12 mouse cellular contexts compared by ENCODE assay signal in the genomic region with DNA sequence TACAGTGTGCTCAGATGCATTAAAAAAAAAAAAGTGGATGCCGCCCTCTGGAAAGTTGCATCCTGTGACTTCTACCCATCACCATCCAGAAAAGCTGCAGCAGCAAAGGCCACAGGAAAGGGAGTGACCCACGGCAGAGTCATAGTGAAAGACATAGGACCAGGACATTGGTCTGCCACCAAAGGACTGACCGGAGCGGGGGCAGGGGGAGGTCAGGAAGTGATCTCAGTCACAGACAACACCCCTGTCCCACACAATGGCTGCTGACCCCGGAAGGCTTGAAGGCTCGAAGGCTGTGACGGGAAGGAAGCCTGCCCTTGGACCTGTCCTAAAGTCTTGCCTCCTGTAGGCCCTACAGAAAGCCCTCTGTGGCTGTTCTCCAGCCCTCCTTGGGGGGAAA.
"Had no signal": no experiment of that assay in that cellular context is flagged by ENCODE, and none has a peak within 500 bp of the region (broad histone marks: within the 10 kb centered on the region; RNA-seq: fewer than 3 reads in every experiment).

No protein-coding gene starts in this region.

- H3K4me3 ChIP-seq: layer of hippocampus, adult 2 months; limb, embryonic 13.5 days; megakaryocyte, embryonic 14.5 days; midbrain, embryonic 13.5 days; neural tube, embryonic 12.5 days had no signal

- H3K27ac ChIP-seq: layer of hippocampus, adult 2 months; limb, embryonic 13.5 days; liver, embryonic 14.5 days; macrophage; midbrain, embryonic 13.5 days; neural tube, embryonic 12.5 days; stomach, postnatal 0 days had no signal

- ATAC-seq: midbrain, embryonic 13.5 days had no signal

- H3K4me1 ChIP-seq: midbrain, embryonic 13.5 days; neural tube, embryonic 12.5 days had no signal

- H3K9me3 ChIP-seq: limb, embryonic 13.5 days; midbrain, embryonic 13.5 days; neural tube, embryonic 12.5 days had no signal

- H3K9ac ChIP-seq: limb, embryonic 13.5 days; liver, embryonic 14.5 days; lung, embryonic 14.5 days; midbrain, embryonic 13.5 days; neural tube, embryonic 12.5 days had no signal

- H3K27me3 ChIP-seq: limb, embryonic 13.5 days; midbrain, embryonic 13.5 days; neural tube, embryonic 12.5 days had no signal

- H3K4me2 ChIP-seq: limb, embryonic 13.5 days; lung, embryonic 14.5 days; midbrain, embryonic 13.5 days; neural tube, embryonic 12.5 days had no signal

- DNase-seq: kidney, adult 18-20 months; kidney, postnatal 10 days; lung, embryonic 14.5 days; thymus, postnatal 4 days had no signal
